Mouse (Mus musculus) kidney, embryonic 14.5 days (tissue): ENCODE measurements around the gene Gtf2b. TPM values are rescaled to one million over a fixed set of nuclear protein-coding genes. Genes with fewer than 3 reads are reported as not detected.

Experiments
- polyA plus RNA-seq: library from polyadenylated mRNA; unstranded; fragments of >200 nt; fragmentation: Nextera tagmentation; extraction: Ambion mirVana; gene quantifications from 2 replicates; pipeline ENCODE4 v1.2.1, GENCODE M21; 2014

Gene Gtf2b
- polyA plus RNA-seq, 1 experiment from 2014 or later: 81.6 TPM

Other genes with a start within 250 kb of the Gtf2b start
- 1.1 and 2.5 TPM in 2 replicates for gene Gbp7, start 234.7 kb upstream of the Gtf2b start, polyA plus RNA-seq
- gene Gbp3, start 205.0 kb upstream of the Gtf2b start, polyA plus RNA-seq: 1.2 and 1.3 TPM in 2 replicates
- not detected in 2 replicates for gene Gbp2b, start 170.2 kb upstream of the Gtf2b start, polyA plus RNA-seq
- gene Gbp2, start 144.4 kb upstream of the Gtf2b start, polyA plus RNA-seq: 0.99 and 1.2 TPM in 2 replicates
- gene Kyat3, start 64.0 kb upstream of the Gtf2b start, polyA plus RNA-seq: 20.9 and 24.5 TPM in 2 replicates
- gene Pkn2, start 117.0 kb downstream of the Gtf2b start, polyA plus RNA-seq: 56.9 and 57.5 TPM in 2 replicates